Mouse (Mus musculus) retina, embryonic 14.5 days (tissue): ENCODE measurements around the gene Mfsd12.
A peak's percentile ranks its signal among the peaks of the same experiment; 100 is the strongest.

Experiments used
- DNase-seq: peaks from one replicate; pipeline ENCODE4 v3.0.0-alpha.2; 2015; ENCODE audit warnings: low spot score

The Mfsd12 gene

GRCm38 (mm10) chr10:81356352-81356990 lies 820 bp upstream of the Mfsd12 start:
- no peak for DNase-seq

- no peak for DNase-seq
Measured at GRCm38 (mm10) chr10:81358209-81358608, 918 bp downstream of the Mfsd12 start.

- no peak for DNase-seq
Measured at GRCm38 (mm10) chr10:81358841-81359240, 1.6 kb downstream of the Mfsd12 start.

- no peak for DNase-seq
Measured at GRCm38 (mm10) chr10:81360721-81361120, 3.4 kb downstream of the Mfsd12 start.

- no peak for DNase-seq
Measured at GRCm38 (mm10) chr10:81362336-81362949, 5.2 kb downstream of the Mfsd12 start.

- no peak for DNase-seq
Measured at GRCm38 (mm10) chr10:81363436-81364346, 6.4 kb downstream of the Mfsd12 start.

GRCm38 (mm10) chr10:81364666-81365065 lies 7.4 kb downstream of the Mfsd12 start:
- no peak for DNase-seq

- no peak for DNase-seq
Measured at GRCm38 (mm10) chr10:81365073-81365472, 7.8 kb downstream of the Mfsd12 start.

- peak; percentile 66 for DNase-seq
Measured at GRCm38 (mm10) chr10:81365672-81366476, 8.6 kb downstream of the Mfsd12 start, which contains the start of gene 4930404N11Rik. Gene 4930404N11Rik, minus strand, starts transcription at chr10:81365816.

GRCm38 (mm10) chr10:81366477-81367206 lies 9.4 kb downstream of the Mfsd12 start:
- no peak for DNase-seq

GRCm38 (mm10) chr10:81367207-81367495 lies 9.9 kb downstream of the Mfsd12 start:
- DNase-seq, result no peak

GRCm38 (mm10) chr10:81375322-81375721 lies 18.0 kb downstream of the Mfsd12 start:
- DNase-seq, result no peak

GRCm38 (mm10) chr10:81376561-81377361 lies 19.5 kb downstream of the Mfsd12 start:
- DNase-seq, result no peak

- DNase-seq, result no peak
Measured at GRCm38 (mm10) chr10:81377362-81377664, 20.0 kb downstream of the Mfsd12 start.

- no peak for DNase-seq
Measured at GRCm38 (mm10) chr10:81377793-81378552, 20.7 kb downstream of the Mfsd12 start, which contains the start of gene Fzr1. Gene Fzr1, minus strand, starts transcription at chr10:81378516.

GRCm38 (mm10) chr10:81378553-81379182 lies 21.4 kb downstream of the Mfsd12 start:
- peak; percentile 100 for DNase-seq

- DNase-seq, result no peak
Measured at GRCm38 (mm10) chr10:81379183-81379553, 21.9 kb downstream of the Mfsd12 start.

- no peak for DNase-seq
Measured at GRCm38 (mm10) chr10:81379809-81380378, 22.6 kb downstream of the Mfsd12 start.

- DNase-seq, result no peak
Measured at GRCm38 (mm10) chr10:81382039-81382438, 24.7 kb downstream of the Mfsd12 start.
